Mouse (Mus musculus) mouse embryonic stem cell (cell line): Measurements from ENCODE around the gene Ubr1.

Experiments
- in situ Hi-C, 2 experiments: fragments of 300-500 bp; cut with MboI; formaldehyde crosslinking; loops; 1 replicate in 1 of 2; 3 replicates in 1 of 2; pipeline ENCODE4 v1.14.3; 2019 to 2020; ENCODE audit warnings: low sequenced_read_pairs in 2 of 2, low pct_unique_long_range_greater_than_20kb in 1 of 2, mixed read lengths in 1 of 2; ENCODE audit not compliant: unreplicated experiment in 1 of 2

Ubr1 gene

DNA sequence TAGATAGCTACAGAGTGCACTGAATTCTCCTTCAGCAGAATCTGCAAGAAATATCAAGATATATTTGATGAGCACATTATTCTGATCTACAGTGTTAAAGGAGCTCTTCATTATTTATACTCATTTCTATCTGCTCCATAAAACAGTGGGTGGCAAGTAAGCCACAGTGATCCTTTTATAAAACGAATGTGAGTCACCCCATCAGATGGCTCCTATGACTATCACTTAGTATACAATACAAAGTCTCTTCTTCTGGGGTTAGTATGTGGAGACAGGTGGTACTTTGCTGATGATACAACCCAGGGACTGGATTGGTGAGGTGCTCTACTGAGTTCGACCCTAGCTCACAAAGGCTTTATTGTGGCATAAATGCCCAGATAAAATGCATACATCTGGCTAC, 97.3 kb downstream of the Ubr1 start:
- in situ Hi-C loops = loop anchor here (25.0 kb wide), 1 partner anchor 386 kb away; no protein-coding TSS in a partner anchor

DNA sequence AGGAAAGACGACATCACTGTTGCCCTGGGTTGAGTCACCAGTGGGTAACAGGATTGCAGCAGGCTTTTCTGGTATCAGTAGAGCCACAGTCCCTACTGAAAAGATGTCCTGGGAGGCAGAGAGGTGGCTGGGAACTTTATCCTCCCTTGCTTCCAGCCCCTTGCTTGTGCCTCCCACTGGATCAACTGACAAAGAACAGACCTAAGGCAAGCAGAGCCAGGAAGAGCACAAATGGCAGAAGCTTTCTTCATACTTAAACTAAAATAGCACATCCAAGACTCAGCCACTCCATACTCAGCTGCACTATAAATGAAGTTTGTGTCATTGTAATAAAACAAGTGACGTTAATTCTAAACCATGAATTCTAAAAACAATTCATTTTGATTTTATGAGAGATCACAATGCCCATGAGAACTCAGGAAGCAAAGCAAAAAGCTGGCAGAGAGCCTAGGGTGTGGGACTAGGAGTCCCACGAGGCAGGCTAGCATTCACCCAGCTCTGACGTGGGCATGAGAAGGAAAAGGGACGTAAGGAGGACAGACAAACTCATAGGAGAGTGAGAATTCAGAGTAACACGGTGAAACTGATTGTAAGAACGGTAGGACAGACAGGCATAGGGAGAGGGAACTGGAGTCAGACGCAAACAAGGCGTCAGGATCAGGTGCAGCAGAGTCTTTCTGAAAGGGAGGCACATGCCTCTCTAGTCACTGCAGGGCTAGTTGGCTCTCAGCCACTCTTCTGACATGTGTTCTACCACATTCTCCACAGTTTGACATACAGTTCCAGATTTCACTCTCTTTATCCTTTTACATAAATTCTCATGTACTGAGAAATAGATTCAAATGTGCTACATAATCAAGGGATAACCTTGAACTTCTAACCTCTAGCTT, 98.8 kb downstream of the Ubr1 start:
- in situ Hi-C loops = loop anchor here (25.0 kb wide), 1 partner anchor 384 kb away; no protein-coding TSS in a partner anchor

DNA sequence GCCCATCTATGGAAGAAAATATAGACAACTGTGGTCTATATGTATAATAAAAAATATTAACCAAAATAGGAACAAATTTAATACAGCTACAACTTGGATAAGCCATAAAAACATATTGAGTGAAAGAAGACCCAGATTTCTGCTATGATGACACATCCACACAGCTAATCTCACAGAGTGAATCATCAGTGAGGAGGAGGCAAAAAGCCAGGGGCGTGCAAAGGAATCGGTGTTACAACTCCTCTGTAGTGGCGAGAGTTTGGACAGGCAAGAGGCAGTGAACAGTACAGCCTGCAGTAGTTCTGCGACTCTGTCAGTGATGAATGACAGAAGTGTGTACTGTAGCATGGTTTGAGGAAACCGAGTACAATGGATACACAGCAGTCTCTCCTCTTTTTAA, 103.2 kb downstream of the Ubr1 start:
- in situ Hi-C loops = loop anchor here (25.0 kb wide), 1 partner anchor 380 kb away; no protein-coding TSS in a partner anchor

DNA sequence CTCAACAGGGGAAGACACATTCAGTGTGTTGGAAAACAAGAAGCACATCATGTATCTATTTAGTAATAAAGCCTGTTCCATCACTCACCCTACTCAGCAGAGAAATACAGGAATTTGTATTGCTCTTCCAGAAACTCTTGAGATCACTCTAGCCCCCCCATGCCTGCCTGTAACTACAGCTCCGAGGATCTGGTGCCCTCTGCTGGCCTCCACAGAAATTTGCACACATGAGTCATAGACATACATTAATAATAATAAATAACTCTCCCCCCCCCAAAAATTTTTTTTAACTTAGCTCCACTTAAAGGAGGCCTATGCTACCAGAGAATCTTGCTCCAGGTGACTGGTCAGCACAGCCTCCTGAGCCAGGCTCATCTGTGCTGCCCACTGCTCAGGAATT, 104.0 kb downstream of the Ubr1 start:
- in situ Hi-C loops = loop anchor here (25.0 kb wide), 1 partner anchor 379 kb away; no protein-coding TSS in a partner anchor

DNA sequence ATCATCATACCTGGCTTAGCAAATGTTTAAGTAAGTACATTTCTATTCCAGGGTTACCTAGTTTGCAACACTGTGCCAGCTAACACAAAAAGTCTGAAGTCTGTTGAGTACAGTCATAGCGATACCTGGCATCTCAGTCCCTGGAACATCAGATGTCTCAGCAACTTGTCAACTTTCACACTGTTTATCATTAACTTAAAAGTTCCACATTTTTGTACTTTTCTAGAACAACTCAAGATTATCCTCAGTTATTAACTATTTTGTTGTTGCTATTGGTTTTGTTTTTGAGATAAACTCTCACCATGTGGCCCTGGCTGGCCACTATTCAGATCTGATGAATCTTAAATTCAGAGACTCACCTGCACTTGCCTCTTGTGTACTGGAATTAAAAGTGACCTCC, 107.1 kb downstream of the Ubr1 start:
- in situ Hi-C loops = loop anchor here (25.0 kb wide), 1 partner anchor 376 kb away; no protein-coding TSS in a partner anchor

DNA sequence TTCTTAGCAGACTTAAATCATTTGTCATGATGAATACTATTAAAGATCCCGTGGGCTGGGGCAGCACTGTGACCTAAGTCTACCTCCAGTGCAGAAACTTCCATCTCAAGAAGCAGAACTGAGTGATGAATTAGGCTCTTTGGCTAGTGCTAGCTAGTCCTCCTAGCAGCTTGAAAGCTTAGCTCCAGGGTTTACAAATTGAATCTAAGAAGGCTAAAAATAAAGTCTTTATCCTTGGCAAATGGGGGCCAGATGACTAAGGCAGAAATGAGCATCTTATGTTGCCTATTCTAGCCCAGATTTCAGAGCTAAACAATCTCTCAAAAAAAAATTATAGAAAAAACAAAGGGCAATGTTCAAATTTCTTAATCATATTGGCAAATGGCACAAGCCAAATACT, 109.8 kb downstream of the Ubr1 start:
- in situ Hi-C loops = loop anchor here (25.0 kb wide), 1 partner anchor 373 kb away; no protein-coding TSS in a partner anchor

DNA sequence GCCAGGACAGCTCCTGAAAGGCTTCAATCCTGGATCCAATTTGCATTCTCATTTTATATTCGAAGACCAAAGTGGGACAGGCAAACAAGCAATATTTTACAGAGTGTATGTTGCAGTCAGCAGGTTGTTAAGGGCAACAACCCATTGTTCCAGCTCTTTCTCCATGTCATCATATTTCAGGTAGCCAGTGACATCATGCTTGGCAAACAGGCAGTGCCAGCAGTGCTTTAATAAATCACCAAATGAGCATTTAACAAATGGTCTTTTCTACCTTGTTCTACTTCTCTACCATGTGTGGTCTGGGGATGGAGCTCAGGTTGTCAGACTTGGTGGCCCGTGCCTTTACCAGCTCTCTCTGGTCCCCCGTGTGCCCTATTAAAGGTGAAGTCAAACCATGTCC, 112.4 kb downstream of the Ubr1 start:
- in situ Hi-C loops = loop anchor here (25.0 kb wide), 1 partner anchor 371 kb away; no protein-coding TSS in a partner anchor

DNA sequence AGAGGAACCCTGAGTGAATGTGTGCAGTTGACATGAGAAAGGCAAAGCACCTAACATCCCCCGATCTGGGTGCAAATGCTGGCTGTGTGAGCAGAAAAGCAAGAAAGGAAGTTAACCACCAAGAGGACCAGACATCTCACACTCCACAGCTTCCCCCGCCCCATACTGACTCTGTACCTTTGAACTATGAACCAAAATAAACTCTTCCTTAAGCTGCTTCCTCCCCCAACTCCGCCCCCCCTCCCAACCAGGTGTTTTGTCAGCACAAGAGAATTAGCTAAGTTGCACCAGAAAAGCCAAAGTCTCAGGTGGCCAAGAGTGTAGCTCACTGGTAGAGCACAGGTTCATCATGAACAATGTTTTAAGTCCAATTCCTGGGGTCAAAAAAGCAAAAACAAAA, 117.4 kb downstream of the Ubr1 start:
- in situ Hi-C loops = loop anchor here (25.0 kb wide), 1 partner anchor 366 kb away; no protein-coding TSS in a partner anchor

DNA sequence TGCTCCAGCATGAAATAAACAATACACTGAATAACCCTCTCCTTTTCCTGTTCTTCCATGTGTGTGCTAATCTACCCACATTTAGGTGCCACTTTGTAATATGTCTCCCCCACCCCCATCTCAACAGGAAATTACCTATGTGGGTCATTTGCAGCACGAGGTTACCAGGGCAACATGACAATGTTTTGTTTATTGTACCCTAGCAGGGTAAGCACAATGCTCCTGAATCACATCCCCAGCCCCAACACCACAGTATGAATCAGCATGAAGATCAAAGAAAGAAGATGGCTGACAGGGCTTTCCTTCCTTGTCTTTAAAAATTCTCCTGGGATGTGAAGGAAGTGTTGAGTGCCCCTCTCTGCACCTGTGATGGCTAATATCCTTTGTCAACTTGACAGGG, 117.9 kb downstream of the Ubr1 start:
- in situ Hi-C loops = loop anchor here (25.0 kb wide), 1 partner anchor 365 kb away; no protein-coding TSS in a partner anchor

DNA sequence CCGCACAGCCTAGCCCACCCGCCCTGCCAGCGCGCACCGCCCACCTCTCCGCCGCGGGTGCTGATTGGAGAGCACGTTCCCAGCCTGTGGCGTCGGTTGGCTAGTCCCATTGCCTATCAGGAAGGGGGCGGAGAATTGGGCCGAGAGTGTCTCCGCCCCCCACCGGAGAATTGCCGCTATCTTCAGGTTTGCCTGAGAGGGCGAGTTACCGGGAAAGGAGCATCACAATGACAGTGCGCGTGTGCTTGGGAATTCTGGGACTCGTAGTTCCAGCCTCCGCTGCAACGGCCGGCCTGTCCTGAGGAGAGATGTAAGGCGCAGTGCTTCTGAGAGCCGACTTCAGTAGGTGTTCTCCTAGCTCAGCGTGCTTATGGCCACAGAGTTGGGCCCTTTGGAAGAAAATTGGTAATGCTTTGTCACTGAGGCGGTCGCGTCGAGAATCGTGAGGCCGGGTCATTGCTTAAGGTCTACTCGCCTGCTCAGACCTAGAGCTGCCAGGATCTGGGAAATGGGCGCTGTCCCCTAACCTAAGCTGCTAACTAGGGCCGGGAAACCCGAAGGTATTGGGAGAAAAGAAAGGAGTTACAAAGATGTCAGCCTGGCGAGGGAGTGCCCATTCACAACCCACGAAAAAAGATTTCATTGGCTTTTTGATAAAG, 120.0 kb downstream of the Ubr1 start, which contains the start of gene Ttbk2:
Ttbk2 (minus strand) TSS at position 181 of the 659 bp plus-strand sequence.
- in situ Hi-C loops = loop anchor here (25.0 kb wide), 1 partner anchor 363 kb away; no protein-coding TSS in a partner anchor

DNA sequence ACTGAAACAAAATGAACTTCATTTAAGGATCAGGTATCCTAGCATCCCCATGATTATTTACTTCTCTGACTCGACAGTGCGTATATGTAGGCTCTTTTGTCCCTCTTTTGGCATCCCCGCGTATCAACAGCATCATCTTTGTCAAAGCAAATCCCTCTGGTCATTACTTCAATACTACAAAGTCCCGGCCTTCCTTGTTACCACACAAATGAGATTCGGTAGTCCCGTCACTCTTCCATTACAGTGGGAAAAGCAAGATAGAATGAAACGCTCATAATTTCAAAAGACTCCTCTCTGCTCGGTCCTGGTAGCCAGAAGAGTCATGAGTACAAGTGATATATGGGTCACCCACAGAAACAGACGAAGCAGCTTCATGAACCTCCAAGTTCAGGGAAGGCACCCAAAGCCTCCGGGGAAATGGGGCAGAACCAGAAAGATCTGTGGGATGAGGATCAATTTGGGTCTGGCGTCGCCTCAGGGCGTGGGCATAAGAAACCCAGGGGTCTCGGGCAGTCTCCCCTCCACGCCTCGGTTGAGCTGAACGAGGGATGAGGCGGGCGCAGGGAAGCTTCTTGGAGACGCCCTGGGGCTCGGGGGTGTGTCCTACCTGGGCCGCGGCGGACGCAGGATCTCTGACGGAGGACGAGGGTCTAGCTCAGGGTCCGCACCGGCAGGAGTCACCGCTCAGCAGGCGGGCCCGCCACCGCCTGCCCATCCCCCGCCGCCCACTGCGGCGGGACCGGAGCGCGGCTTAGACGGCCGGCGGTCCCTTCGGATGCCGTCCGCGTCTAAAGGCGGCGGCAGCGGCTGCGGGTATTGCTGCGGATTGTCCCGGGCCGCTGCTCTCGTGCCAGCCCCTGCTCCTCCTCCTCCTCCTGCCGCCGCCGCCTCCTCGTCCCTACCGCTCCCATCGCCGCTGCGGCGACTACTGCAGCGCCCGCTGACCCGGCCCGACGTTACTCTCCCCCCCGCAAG, 120.8 kb downstream of the Ubr1 start, which contains the start of gene Cdan1:
Cdan1 (minus strand) TSS at position 680 of the 975 bp plus-strand sequence.
- in situ Hi-C loops = loop anchor here (25.0 kb wide), 1 partner anchor 362 kb away; no protein-coding TSS in a partner anchor

DNA sequence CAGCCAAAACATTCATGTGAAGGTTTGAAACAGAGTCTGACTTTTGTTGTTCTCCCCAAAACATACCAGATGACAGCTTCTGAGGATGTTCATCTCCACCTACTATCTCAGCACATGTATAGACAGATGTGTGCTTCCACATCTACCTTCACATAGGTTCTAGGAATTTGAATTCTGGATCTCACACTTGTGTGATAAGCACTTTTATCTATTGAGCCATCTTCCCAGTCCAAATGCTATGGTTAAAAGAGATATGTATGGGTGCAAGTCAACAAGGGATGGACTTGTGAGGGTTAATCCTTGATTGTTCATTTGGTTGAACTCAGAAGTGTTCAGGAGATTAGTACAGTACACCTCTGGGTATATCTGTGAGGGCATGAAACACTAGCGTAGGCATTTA, 125.2 kb downstream of the Ubr1 start:
- in situ Hi-C loops = no loop called here

DNA sequence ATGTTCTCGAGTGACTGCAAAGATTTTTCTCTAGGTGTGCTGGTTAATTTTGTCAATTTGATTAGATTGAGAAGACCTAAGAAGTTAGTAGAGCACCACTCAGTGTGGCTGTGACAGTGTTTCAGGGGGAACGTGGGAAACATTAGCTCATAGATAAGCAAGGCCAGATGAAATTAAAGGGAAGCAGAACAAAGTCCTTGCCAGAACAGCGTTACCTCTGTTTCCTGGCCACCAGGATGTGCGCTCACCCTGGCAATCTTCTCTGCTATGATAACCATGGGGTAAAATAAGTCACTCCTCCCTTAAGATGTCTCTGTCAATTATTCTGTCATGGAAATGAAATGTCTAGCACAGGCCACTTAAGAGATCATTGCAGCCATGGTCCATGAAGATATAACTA, 126.5 kb downstream of the Ubr1 start:
- in situ Hi-C loops = no loop called here

DNA sequence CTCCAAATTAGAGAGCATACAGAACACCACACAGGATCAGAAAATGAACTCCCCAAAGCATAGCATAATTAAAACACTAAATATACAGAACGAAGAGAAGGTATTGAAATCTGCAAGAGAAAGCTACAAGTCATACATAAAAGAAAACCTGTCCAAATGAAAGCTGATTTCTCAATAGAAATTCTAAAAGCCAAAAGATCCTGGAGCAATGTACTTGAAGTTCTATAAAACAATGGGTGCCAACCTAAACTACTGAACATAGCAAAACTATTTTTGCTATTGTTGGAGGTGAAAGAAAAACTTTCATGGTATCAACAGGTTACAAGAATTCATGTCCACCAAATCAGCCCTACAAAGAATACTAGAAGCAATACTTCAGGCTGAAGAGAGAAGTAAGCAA, 129.3 kb downstream of the Ubr1 start:
- in situ Hi-C loops = no loop called here

DNA sequence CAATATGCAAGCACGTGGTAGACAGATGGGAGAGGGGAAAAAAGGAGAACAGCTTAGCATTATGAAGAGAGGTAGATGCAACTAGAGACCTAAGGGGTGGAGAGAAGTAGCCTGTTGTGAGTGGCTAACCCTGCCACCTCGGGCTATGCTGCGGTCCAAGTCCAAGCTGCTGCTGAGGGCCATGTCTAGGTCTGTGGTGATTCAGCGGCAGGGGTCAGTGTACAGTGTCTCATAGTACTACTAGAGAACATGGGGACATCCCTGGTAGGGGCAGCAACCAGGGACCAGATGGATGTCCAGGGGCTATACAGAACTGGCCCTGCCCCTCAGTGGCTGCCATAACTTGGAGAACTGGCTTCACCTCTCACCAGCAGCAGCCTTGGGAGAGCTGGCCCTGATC, 135.3 kb downstream of the Ubr1 start:
- in situ Hi-C loops = no loop called here

DNA sequence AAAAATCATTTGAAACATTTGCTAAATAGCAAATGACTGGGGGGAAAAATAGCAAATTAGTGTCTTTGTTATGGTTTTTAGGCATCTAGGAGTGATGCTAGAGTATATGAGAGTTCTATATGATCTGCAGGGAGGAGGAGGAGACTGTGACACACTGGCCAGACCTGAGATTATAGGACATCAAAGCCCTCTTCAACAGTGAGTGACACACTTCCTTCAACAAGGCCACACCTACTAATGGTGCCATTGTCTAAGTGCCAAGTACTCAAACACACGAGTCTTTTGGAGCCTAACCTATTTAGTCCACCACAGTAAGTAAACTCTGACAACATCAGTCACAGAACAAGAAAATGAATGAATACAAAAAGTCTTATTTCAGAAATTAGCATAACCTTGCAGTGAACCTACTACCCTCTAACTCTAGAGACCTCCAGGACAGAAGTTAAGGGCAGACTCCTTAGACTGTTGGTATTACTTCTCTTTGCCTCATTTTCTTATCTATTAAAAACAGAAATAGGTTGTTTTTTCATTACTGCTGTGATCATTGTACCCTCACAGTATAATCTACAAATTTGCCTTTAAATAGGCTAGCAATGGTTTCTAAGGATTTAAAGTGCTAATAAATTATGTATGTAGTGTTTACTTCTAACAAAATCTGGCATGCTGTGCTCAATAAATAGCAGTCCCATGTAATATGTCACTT, 143.4 kb downstream of the Ubr1 start:
- in situ Hi-C loops = no loop called here
